Mouse (Mus musculus) layer of hippocampus, postnatal 14 days (tissue): ENCODE results near the gene Cdk9. TPM values are rescaled to one million over a fixed set of nuclear protein-coding genes. Genes with fewer than 3 reads are reported as not detected.
A peak's percentile ranks its signal among the peaks of the same experiment; 100 is the strongest.

Experiments used
- DNase-seq, 2 experiments: peaks; one replicate each; pipeline ENCODE4 v3.0.0; 2021 to 2022; ENCODE audit warnings: low spot score in 2 of 2, mixed read lengths in 1 of 2
- total RNA-seq, 2 experiments: library from RNA; stranded (reverse); gene quantifications; 2 replicates each; pipeline ENCODE4 v1.2.3; 2021

Cdk9 gene
- total RNA-seq, 2 experiments from 2014 or later, result 88.8 to 91.1 TPM

DNA sequence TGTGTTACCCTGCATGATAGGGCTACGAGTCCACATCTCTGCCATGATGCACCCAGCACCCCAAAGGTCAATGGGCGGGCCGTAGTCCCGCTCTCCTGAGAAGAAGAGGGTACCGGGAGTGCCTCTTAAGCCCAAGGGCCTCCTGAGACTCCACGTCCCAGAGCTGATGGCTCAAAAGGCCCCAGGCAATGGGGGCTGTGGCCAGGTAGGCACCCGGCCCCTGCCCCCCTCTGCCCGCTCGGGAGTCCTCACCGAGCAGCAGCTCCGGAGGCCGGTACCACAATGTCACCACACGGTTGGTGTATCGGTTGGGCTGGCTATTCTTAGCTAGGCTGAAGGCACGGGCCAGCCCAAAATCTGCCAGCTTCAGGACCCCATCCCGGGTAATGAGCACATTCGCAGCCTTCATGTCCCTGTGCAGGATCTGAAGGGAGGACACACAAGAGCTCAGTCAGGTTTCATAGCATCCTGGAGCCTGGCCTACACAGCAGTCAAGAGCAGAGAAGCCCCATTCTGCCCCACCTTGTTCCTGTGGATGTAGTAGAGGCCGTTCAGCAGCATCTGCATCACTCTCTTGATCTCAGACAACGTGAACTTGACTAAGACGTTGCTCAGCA lies 3.2 kb downstream of the Cdk9 start:
- DNase-seq, result no peak

DNA sequence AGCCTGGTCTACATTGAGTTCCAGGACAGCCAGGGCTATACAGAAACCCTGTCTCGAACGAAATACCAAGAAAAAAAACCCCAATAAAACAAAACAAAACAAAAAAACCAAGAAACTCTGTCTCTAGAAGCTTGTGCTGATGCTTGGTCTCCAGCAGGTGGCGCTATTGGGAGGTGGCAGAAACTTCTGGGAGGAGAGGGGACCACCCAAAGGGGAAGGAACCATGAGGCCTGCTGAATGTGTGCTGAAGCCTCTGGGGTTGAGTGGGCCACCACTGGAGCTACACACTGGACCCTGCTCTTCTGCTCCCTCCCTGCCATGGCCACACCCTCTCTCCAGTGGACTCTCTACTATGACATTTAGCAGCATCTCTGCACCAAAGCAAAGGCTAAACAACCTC lies 4.2 kb downstream of the Cdk9 start:
- peak; percentile 42 to 51 for DNase-seq

DNA sequence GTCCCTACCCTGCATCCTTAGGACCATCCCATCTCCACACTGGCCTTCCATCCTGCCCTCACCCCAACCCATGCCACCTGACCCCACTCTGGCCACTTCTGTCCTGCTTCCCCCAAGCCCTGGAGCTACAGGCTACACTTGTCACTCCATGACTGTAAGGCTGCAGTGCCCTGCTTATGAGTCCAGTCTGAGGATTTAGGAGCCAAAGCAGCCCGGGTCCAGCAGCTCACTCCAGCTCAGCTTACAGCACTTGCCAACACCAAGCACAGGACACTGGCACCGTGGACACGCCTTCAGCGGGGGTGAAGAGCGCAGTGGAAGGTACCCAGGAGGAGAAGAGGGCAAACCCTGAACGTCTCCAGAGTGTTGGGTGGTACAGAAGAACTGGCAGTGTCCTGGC lies 5.9 kb downstream of the Cdk9 start:
- no peak for DNase-seq

DNA sequence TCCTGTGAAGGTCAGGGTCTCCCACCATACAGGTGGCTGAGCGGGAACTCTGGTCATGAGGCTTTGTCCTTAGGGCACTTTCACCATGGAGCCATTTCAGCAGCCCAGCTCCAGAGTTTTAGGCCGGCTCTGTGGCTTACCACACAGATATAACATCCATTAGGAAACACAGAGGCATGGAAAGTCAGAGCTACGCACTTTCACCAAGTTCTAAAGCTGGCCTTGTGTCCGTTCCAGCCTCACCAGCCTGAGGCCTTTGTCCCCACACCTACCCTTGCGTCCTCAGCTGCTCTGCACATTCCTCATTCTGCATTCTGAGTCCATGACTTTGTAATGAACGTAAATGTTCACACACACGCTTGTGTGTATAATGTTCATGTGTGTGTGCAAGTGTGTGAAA lies 7.9 kb downstream of the Cdk9 start:
- no peak for DNase-seq

DNA sequence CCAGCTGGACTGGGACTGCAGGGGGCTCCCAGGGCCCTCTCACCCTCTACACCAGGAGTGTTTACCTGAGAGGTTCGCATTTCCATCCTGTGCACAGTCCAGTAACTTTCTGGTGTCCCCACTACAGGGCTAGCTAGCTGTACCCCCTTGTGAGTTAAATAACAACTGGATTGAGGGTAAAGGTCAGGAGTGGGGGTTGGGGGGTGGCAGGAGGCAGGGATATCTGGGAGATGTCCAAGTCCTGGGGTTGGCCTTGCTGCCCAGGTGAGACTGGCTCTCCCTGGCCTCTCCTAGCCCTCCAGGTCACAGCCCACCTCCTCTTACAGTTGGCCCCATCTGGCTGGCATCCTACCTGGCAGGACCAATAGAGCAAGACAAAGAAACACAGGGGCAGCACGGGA lies 8.9 kb downstream of the Cdk9 start, which contains the start of gene Fpgs:
Fpgs (minus strand) TSS at position 125 of the 401 bp plus-strand sequence.
- DNase-seq, result no peak

DNA sequence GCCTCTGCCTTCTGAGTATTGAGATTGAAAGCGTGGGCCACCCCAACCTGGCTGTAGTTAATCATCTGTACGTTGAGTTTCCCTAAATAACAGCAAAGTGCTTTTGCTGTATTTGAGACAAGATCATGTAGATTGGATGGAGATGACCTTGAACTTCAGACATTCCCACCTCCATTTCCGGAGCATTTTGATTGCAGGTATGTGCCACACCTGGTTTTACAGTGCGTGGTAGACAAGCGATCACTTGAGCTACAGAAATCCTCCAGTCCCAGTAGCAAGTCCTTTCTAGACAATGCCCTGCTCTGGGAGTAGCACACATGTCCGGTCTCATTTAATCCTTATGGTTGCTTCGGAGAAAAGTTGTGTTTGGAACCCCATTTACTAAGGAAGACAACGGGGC lies 9.8 kb downstream of the Cdk9 start:
- no peak for DNase-seq

DNA sequence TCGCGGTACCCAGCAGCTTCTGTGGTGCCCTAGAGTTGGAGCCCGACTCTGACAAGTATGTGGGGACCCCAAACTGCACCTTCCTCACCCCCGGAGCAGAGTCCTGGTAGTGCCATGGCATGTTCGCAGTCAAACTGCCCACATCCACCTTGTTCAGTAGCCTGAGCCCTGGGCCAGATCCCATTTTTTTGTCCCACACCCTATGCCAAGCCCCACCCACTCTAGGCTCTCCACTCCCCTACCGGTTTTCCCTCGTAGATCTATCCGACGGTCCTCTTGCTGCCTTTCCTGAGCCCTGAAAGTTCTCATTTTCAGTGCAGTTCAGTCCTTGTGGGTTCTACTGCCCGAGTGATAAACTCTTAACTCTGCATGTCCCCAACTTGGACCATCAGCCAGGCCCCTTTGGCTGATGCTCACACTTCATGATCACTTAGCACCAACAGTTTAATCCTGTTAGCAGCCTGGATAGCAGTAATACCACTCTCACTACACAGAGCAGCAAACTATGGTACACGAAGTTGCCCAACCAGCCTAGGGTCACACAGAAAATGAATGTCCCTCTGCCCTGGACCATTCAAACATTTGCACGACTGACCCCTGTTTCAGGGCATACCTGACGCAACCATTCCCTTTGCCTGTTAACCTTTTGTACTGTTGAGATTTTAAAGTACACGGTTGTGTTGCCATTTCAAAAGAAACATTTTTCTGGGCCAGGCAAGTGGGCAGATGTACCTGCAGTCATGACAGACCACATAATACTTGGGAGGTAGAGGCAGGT lies 11.7 kb downstream of the Cdk9 start:
- no peak for DNase-seq

DNA sequence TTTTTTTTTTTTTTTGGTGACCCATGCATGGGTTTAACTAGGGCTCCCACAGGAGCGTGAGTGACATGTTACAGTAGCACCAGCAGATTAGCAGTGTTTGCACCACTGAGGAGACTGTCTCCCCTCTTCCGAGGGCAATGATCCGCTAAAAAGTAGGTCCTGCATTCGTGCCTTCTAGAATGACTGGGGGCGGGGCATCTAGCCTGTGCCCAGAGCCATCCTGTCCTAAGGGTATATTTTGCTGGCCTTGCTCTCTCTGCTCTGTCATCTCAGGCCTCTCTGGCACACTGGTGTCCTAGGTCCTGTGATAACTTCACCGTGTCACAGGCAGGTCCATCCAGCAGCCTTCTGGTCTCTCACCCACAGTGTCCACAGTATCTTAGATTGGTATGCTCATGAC lies 13.2 kb downstream of the Cdk9 start:
- no peak for DNase-seq

DNA sequence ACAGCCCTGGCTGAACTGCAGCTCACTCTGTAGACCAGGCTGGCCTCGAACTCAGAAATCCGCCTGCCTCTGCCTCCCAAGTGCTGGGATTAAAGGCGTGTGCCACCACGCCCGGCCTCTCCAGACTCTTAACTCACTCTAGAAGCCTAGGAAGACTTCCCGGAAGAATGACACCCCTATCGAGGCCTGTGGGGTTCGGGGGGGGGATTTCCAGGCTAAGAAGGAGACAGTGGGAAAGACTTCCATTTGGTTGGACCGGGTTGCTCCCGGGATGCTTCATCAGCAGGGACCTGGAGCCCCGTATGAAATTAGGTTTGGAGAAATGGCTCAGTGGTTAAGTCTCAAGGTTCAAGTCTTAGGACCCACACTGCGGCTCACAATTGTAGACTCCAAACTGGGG lies 18.2 kb downstream of the Cdk9 start:
- DNase-seq, result no peak

DNA sequence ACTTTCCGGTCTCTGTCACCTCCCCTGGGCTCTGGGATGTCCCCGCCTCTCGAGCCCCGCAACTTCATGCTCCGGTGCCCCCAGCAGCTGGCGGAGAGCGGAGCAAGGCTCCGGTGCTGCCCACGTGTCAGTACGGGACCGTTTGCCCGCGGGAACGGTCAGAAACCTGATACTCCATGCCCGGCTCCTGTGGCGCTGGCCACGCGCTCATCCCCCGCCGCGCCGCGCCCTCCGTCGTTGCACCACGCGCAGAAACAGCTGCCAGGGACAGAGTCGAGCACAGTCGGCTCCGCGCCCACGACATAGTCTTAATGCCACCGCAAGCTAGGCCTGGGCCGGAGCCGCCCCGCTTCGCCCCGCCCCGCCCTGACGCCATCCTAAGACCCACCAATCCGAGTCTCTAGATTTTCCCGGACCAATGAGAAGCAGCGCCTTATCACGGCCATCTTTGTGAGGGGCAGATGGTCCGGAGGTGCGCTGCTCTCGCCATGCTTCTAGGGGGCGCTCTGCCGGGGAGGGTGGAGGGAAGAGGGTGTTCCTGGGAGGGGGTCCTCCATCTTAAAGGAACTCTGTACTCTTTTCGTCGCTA lies 19.0 kb downstream of the Cdk9 start:
- DNase-seq, result peak; percentile 94 to 97

DNA sequence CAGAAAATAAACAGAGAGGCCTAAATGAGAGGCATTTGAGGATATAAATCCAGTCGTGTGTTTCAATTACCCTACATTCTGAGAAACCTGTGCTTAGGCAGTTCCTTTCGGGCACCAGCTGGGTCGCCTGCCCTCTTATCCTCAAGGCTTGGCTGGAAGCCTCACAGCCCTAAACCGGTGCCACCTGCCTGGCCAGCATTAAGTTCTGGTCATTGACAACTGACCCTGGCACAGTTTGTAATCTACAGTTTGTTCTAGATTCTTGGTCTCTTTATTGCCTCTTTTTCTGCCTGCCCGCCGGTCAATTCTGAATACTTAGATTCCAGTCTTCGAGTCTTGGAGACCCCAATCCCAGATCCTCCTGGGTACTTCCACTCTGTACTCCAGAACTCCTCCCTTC lies 19.6 kb downstream of the Cdk9 start:
- DNase-seq, result no peak

DNA sequence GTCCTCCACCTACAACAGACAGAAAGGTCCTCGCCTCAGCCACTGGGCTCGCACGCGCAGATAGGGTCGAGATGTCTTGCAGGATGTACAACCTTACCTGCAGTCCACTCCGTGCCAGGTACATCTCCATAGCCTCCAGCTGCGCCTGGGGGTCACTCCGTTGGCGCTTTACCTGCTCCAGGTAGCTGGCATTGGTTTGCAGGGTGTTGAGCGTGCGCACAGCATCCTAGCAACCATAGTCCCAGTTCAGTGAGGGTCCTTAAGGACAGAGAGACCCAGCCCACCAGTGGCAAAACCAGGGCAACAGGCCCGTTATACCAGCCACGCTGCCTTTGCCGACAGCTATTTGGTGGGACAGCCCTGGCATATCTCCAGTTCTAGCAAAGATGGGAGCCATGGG lies 20.4 kb downstream of the Cdk9 start:
- DNase-seq, result no peak

DNA sequence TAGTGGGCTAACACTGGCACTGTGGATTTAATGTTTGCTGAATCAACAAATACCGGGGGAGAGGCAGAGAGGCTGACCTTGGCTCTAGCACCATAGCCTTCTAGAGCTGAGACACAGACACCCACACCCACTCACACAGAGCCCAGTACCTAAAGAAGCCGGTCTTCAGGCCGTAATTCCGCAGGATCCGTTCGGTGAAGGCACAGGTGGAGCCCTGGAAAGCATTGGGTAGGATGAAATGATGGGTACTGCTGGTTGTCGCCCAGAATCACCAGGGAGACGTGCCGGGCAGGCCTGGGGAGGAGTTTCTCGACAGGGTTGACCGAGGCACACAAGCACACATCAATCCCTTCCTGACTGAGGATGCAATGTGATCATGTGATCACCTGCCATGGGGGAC lies 21.8 kb downstream of the Cdk9 start:
- DNase-seq, result no peak

DNA sequence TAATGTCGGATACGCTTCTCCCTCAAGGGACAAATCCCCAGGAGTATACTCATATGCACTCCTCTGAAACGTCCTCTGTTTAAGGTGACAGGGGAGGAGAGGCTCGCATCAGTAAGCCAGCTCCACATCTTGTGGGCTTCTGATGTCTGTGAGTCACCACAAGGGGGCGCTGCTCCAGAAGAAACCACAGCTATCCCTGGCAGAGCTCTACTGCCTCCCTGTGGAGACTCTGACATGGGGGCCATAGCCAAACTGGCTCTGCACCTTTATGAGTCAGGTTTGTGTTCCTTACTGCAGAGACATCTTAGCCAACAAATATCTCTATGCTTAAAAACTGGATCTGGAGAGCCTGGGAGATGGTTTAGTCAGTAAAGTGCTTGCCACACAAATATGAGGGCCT lies 23.5 kb downstream of the Cdk9 start:
- DNase-seq, result peak; percentile 82 to 94

DNA sequence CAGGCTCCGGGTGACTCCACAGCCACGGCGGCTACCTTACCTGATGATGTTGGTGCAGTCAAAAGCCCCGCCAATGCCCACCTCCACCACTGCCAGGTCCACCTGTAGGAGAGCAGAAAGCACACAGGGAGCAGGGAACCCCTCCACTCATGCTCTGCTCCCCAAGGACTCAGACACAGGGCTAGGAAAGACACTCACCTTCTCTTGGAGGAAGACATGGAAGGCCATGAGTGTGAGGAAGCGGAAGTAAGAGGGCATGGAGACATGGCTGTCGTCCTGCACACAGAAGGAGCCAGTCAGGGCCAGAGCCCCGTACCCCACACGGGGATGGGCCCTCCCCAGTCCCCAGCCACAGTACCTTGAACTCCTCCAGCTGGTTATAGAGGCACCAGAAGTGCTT lies 25.3 kb downstream of the Cdk9 start:
- DNase-seq, result no peak

DNA sequence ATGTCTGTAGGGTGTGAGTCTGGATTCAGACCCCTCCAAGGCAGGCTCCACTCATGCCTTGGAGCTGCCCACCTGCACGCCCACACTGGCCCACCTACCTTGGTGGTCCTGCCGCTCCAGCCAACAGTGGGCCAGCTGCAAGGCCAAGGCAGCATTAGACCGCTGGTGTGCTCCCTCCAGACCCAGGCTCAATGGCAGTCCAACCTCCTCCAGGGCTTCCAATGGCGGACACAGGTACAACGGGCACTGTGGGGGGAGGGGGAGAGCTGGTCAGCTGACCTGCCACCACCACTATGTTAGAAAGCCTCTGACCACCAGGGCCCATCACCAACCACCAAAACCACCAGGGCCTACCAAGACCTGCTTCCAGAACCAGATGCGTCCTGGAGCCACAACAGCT lies 26.2 kb downstream of the Cdk9 start:
- no peak for DNase-seq

DNA sequence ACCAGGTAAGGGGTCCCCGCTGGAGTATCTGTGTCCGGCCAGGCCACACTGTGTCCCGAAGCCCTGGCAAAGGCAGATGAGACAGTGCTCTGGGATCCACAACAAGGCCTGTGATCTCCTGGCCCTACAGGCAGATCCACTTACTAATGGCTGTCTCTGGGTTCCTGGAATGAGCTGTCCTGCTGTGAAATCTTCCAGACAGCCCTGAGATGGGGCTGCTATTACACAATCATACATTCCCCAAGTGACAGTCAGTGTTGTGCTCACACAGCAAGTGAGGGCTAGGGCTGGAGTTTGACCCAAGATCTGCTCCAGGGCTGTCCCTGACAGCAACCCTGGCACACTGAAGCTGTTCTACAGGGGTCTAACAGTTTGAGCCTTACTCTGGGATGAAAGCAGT lies 27.1 kb downstream of the Cdk9 start:
- DNase-seq, result no peak

DNA sequence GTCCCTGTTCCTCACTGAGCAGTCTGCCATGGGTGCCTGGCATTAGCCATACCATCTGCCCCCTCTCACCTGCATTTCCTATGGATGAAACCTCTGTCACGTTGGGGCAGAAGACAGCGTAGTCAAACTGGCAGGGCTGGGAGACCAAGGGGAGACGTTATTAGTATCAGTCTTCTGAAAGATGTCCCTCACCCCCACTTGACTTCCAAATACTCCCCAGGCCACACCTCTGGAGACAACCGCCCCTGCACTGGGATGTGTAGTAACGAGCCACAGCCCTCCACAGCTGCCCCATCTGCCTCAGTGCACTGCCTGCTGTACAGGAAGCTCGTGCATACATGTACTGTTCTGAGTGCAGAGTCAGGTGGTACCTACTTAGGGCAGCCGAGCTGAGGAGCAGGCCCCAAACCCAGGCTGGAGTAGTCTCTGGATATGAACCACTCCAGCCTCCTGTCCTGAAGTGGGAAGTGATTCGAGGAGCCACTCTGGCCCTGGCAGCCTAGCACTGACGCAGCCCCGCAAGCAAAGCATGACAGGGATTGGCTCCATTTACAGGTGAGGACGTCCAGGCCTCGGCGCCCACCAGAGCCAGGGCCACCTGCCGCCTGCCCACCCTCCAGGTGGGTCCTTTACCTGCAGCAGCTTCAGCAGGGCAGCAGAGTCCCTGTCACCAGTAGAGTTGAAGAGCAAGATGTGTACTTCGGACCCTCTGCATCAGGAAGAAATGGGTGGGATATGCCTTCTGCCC lies 28.0 kb downstream of the Cdk9 start:
- no peak for DNase-seq

DNA sequence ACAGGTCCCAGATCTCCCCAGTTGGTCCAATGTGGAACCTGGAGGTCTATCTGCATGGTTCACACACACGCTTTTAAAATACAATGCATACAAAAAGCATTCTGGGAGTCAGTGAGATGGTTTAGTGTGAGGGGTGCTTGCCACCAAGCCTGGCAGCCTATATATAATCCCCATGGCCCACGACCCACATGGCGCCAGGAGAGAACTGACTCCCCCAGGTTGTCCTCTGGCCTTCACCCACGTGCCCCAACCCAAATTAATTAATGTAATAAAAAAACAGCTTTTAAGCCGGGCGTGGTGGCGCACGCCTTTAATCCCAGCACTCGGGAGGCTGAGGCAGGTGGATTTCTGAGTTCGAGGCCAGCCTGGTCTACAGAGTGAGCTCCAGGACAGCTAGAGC lies 29.2 kb downstream of the Cdk9 start:
- DNase-seq, result no peak

DNA sequence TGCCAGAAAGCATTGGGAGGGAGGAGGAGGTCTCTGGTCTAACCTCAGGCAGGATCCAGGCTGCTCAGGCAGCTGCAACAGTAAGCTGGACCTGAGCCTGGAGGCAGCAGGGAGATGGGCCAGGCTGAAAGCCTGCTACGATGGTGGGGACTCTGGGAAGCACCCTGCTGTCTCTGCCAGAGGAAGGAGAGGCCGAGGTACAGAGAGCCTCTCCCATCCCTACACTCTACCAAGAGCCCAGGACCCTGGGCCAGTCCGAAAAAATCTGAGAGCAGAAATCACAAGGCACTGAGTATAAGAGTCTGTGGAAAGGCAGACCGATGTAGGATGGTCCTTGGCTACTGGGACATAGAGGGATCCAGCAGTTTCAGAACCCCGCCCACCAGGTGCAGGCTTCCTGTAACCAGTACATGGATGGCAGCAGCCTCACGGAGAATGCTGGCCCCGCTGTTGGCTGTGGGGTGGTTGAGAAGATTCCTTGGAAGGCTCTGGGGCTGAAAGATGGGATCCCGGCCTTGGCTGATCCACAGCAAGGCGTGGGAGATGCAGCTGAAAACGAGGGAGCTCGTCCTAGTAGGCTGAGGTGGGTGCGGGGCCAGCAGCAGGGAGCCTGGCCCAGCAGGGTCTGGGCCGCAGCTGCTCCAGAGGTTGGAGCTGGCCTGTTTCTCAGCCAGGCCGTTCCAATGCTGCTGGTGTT lies 30.0 kb downstream of the Cdk9 start:
- no peak for DNase-seq

DNA sequence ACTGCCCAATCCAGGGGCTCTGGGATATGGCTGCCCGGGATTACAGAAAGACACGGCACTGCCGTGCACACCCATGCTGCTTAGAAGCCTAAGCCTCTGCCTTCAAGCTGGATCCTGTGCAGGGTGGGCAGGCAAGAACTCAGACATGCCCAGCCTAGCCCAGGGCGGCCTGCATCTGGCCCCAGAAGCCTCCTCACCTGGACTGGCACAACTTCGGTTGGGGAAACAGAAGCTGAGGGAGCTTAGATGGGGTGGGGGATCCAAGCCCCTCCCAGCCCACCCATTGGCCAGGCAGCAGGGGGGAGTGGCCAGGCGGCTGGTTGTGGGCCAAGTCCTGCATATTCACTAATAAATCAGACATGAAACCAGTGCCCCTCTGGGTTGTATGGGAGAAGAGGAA lies 31.1 kb downstream of the Cdk9 start:
- no peak for DNase-seq
